Mouse (Mus musculus): ENCODE results near the gene Slc4a3. TPM values are rescaled to one million over a fixed set of nuclear protein-coding genes. Genes with fewer than 3 reads are reported as not detected.

Slc4a3 gene
- polyA plus RNA-seq, 1 experiment from 2014 or later, result 36.0 TPM

GRCm38 (mm10) chr1:75593956-75594355, 47.9 kb downstream of the Slc4a3 start:
- Histone ChIP-seq H3K9ac (replicated peaks) (no peak overlapping the region), H3K4me3 (no peak overlapping the region), H3K4me2 (replicated peaks) (no peak overlapping the region), H3K4me1 (peaks cover 3% of the 10 kb centered on the region), H3K9me3 (no peaks in the 10 kb centered on the region), H3K36me3 (no peaks in the 10 kb centered on the region), H3K27ac (replicated peaks) (peak overlapping the region; percentile 32; the same call in 1 of the 2 replicates), H3K27me3 (0 out of 2 replicates have a peak, but pooled peaks cover 4% of the 10 kb centered on the region)
- no peak for ATAC-seq (ENCODE audit: low FRiP score, low read depth)
- WGBS, result 90% methylated on average over 7 of the region's 7 CpGs

- 0 out of 2 replicates have a peak, but pooled peaks have one; percentile 30 for ATAC-seq (ENCODE audit: low FRiP score, low read depth)
- Histone ChIP-seq H3K4me1 (no peaks in the 10 kb centered on the region), H3K4me2 (replicated peaks) (no peak overlapping the region; the same call in 1 of the 2 replicates), H3K27me3 (peaks cover 11% of the 10 kb centered on the region), H3K9ac (replicated peaks) (no peak overlapping the region), H3K27ac (replicated peaks) (peak overlapping the region; percentile 32; the same call in 1 of the 2 replicates), H3K4me3 (no peak overlapping the region), H3K9me3 (no peaks in the 10 kb centered on the region), H3K36me3 (no peaks in the 10 kb centered on the region)
- WGBS, result 37% methylated on average over 9 of the region's 9 CpGs
Observed at GRCm38 (mm10) chr1:75594836-75595235, 48.8 kb downstream of the Slc4a3 start.

GRCm38 (mm10) chr1:75595930-75596329, 49.9 kb downstream of the Slc4a3 start:
- ATAC-seq (ENCODE audit: low FRiP score, low read depth), result no peak
- H3K4me1 ChIP-seq, result no peaks in the 10 kb centered on the region
- no peaks in the 10 kb centered on the region for H3K36me3 ChIP-seq
- no peaks in the 10 kb centered on the region for H3K9me3 ChIP-seq
- H3K4me2 ChIP-seq (replicated peaks), result no peak overlapping the region
- H3K27ac ChIP-seq (replicated peaks), result no peak overlapping the region
- WGBS, result 87% methylated on average over 3 of the region's 3 CpGs
- peaks cover 19% of the 10 kb centered on the region for H3K27me3 ChIP-seq
- no peak overlapping the region for H3K9ac ChIP-seq (replicated peaks)
- no peak overlapping the region for H3K4me3 ChIP-seq

- ATAC-seq (ENCODE audit: low FRiP score, low read depth), result no peak
- H3K27ac ChIP-seq (replicated peaks), result no peak overlapping the region
- H3K9me3 ChIP-seq, result no peaks in the 10 kb centered on the region
- H3K36me3 ChIP-seq, result no peaks in the 10 kb centered on the region
- no peak overlapping the region for H3K4me3 ChIP-seq
- H3K4me1 ChIP-seq, result peaks cover 3% of the 10 kb centered on the region; the same call in 1 of the 2 replicates
- H3K27me3 ChIP-seq, result peaks cover 19% of the 10 kb centered on the region
- H3K9ac ChIP-seq (replicated peaks), result no peak overlapping the region
- WGBS, result 89% methylated on average over 2 of the region's 2 CpGs
- H3K4me2 ChIP-seq (replicated peaks), result no peak overlapping the region
Observed at GRCm38 (mm10) chr1:75596906-75597305, 50.8 kb downstream of the Slc4a3 start.

- Histone ChIP-seq H3K27ac (replicated peaks) (no peak overlapping the region), H3K36me3 (no peaks in the 10 kb centered on the region), H3K4me3 (no peak overlapping the region), H3K9ac (replicated peaks) (no peak overlapping the region), H3K9me3 (no peaks in the 10 kb centered on the region), H3K27me3 (peaks cover 19% of the 10 kb centered on the region), H3K4me1 (peaks cover 4% of the 10 kb centered on the region; the same call in 1 of the 2 replicates), H3K4me2 (replicated peaks) (no peak overlapping the region)
- ATAC-seq (ENCODE audit: low FRiP score, low read depth), result no peak
Observed at GRCm38 (mm10) chr1:75597622-75598021, 51.6 kb downstream of the Slc4a3 start.

- Histone ChIP-seq H3K36me3 (no peaks in the 10 kb centered on the region), H3K4me2 (replicated peaks) (peak overlapping the region; percentile 25; the same call in 1 of the 2 replicates), H3K27me3 (peaks cover 23% of the 10 kb centered on the region), H3K4me1 (peaks cover 4% of the 10 kb centered on the region; the same call in 1 of the 2 replicates), H3K4me3 (no peak overlapping the region), H3K9me3 (no peaks in the 10 kb centered on the region), H3K27ac (replicated peaks) (no peak overlapping the region), H3K9ac (replicated peaks) (no peak overlapping the region)
- peak; percentile 38; the same call in 1 of the 2 replicates for ATAC-seq (ENCODE audit: low FRiP score, low read depth)
- WGBS, result 6% methylated on average over 11 of the region's 12 CpGs
Observed at GRCm38 (mm10) chr1:75601738-75602137, 55.7 kb downstream of the Slc4a3 start.

- Histone ChIP-seq H3K4me2 (replicated peaks) (no peak overlapping the region), H3K4me1 (peaks cover 4% of the 10 kb centered on the region; the same call in 1 of the 2 replicates), H3K27ac (replicated peaks) (no peak overlapping the region), H3K9ac (replicated peaks) (no peak overlapping the region), H3K9me3 (no peaks in the 10 kb centered on the region), H3K4me3 (no peak overlapping the region), H3K27me3 (peaks cover 19% of the 10 kb centered on the region), H3K36me3 (no peaks in the 10 kb centered on the region)
- 91% methylated on average over 7 of the region's 7 CpGs for WGBS
- ATAC-seq (ENCODE audit: low FRiP score, low read depth), result no peak
Observed at GRCm38 (mm10) chr1:75603584-75603983, 57.5 kb downstream of the Slc4a3 start.

GRCm38 (mm10) chr1:75608225-75608624, 62.2 kb downstream of the Slc4a3 start:
- Histone ChIP-seq H3K4me3 (no peak overlapping the region), H3K27me3 (peaks cover 7% of the 10 kb centered on the region), H3K4me1 (peaks cover 12% of the 10 kb centered on the region), H3K27ac (replicated peaks) (no peak overlapping the region), H3K36me3 (no peaks in the 10 kb centered on the region), H3K4me2 (replicated peaks) (no peak overlapping the region), H3K9ac (replicated peaks) (no peak overlapping the region), H3K9me3 (no peaks in the 10 kb centered on the region)
- no peak for ATAC-seq (ENCODE audit: low FRiP score, low read depth)
- 92% methylated on average over 7 of the region's 7 CpGs for WGBS

GRCm38 (mm10) chr1:75608625-75609263, 62.7 kb downstream of the Slc4a3 start:
- Histone ChIP-seq H3K4me2 (replicated peaks) (no peak overlapping the region), H3K27ac (replicated peaks) (no peak overlapping the region), H3K9ac (replicated peaks) (no peak overlapping the region), H3K36me3 (no peaks in the 10 kb centered on the region), H3K9me3 (no peaks in the 10 kb centered on the region), H3K4me3 (no peak overlapping the region), H3K4me1 (peaks cover 12% of the 10 kb centered on the region), H3K27me3 (peaks cover 4% of the 10 kb centered on the region)
- WGBS, result 76% methylated on average over 11 of the region's 11 CpGs
- no peak for ATAC-seq (ENCODE audit: low FRiP score, low read depth)

- WGBS, result 81% methylated on average over 9 of the region's 9 CpGs
- Histone ChIP-seq H3K4me2 (replicated peaks) (no peak overlapping the region), H3K27ac (replicated peaks) (no peak overlapping the region), H3K9me3 (no peaks in the 10 kb centered on the region), H3K4me1 (peaks cover 12% of the 10 kb centered on the region), H3K4me3 (no peak overlapping the region), H3K9ac (replicated peaks) (no peak overlapping the region), H3K27me3 (peaks cover 4% of the 10 kb centered on the region), H3K36me3 (no peaks in the 10 kb centered on the region)
- no peak for ATAC-seq (ENCODE audit: low FRiP score, low read depth)
Observed at GRCm38 (mm10) chr1:75609264-75609662, 63.2 kb downstream of the Slc4a3 start.

GRCm38 (mm10) chr1:75610553-75610952, 64.5 kb downstream of the Slc4a3 start:
- Histone ChIP-seq H3K27ac (replicated peaks) (peak overlapping the region; percentile 31), H3K4me2 (replicated peaks) (no peak overlapping the region), H3K4me3 (no peak overlapping the region), H3K27me3 (peaks cover 4% of the 10 kb centered on the region), H3K9me3 (no peaks in the 10 kb centered on the region), H3K9ac (replicated peaks) (no peak overlapping the region), H3K4me1 (peaks cover 12% of the 10 kb centered on the region), H3K36me3 (no peaks in the 10 kb centered on the region)
- ATAC-seq (ENCODE audit: low FRiP score, low read depth), result no peak
- WGBS, result 26% methylated on average over 8 of the region's 8 CpGs

Measured in midbrain, embryonic 12.5 days (tissue).